Comparison of ENCODE assay signal across 20 mouse cellular contexts in the genomic region with DNA sequence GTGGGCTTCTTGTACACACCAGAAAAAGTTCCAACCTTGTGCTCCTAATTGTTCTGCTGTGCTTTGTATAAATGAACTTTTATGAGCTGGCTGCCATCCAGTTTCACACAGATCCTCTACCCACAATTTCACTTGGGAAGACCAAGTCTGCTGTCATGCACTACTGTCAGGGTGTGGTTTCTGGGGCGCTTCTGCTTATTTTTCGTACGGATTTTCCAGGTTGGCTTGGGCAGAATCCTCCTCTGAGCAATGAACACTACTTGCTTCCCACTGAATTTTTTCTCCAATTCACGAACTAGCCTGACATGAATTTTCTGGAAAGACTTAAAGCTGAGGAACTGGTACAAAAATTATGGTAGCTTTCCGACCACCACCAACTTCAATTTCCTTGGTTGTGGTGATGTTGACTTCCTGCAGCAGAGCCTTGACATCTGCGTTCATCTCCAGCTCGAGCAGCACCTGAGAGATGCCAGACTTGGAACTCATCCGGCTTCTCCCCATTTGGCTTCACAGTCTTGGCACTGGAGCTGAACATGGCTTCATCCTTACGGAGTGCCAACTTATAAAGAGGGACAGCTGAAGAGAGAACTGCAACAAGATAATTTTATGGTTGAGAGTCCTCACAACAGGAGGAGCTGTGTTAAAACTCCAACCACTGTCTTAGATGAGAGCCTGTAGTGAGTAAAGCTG. TPM values are rescaled to one million over a fixed set of nuclear protein-coding genes. Genes with fewer than 3 reads are reported as not detected.
DNase-seq lines count a peak whose midpoint lies in the region; ATAC-seq lines count a peak whose summit lies in the region.
"Not testable (repeated sequence)": the region's sequence is repeated elsewhere in the genome, so short reads cannot be mapped to it uniquely, and the experiment has no call there.
"Had no signal": no experiment of that assay in that cellular context is flagged by ENCODE, and none has a peak within 500 bp of the region (broad histone marks: within the 10 kb centered on the region; RNA-seq: fewer than 3 reads in every experiment).

No protein-coding gene starts in this region.

- not testable (repeated sequence) for H3K27me3 ChIP-seq in embryonic facial prominence, embryonic 14.5 days (replicated peaks; ENCODE audit: control insufficient read depth, insufficient read depth, low read length); forebrain, embryonic 13.5 days; heart, embryonic 15.5 days; neural tube, embryonic 11.5 days (ENCODE audit: control insufficient read depth, insufficient read depth, low read length)

- ATAC-seq in embryonic facial prominence, embryonic 14.5 days (ENCODE audit: low read depth), result 0 out of 2 replicates have a peak, but pooled peaks have one; percentile 76
- 0 out of 2 replicates have a peak, but pooled peaks have one; percentile 41 for ATAC-seq in forebrain, embryonic 13.5 days
- peak; percentile 75 for ATAC-seq in heart, embryonic 15.5 days (replicated peaks; ENCODE audit: insufficient number of reproducible peaks, insufficient read depth, low FRiP score, low read depth)
- ATAC-seq in neural tube, embryonic 11.5 days (ENCODE audit: insufficient read depth, low FRiP score, low TSS enrichment), result peak; percentile 58; the same call in 1 of the 2 replicates

- not testable (repeated sequence) for H3K4me2 ChIP-seq in embryonic facial prominence, embryonic 14.5 days (ENCODE audit: low read depth, low read length); forebrain, embryonic 13.5 days; heart, embryonic 15.5 days; neural tube, embryonic 11.5 days (ENCODE audit: low read depth)

- H3K4me3 ChIP-seq in embryonic facial prominence, embryonic 14.5 days (ENCODE audit: low read depth, low read length); forebrain, embryonic 13.5 days; heart, embryonic 15.5 days; neural tube, embryonic 11.5 days (ENCODE audit: low read depth, low read length): not testable (repeated sequence)

- not testable (repeated sequence) for H3K36me3 ChIP-seq in embryonic facial prominence, embryonic 14.5 days (ENCODE audit: control insufficient read depth, insufficient read depth, low read length); forebrain, embryonic 13.5 days (ENCODE audit: poor library complexity, severe bottlenecking); heart, embryonic 15.5 days; neural tube, embryonic 11.5 days (ENCODE audit: control insufficient read depth, insufficient read depth, low read length)

- H3K9ac ChIP-seq in embryonic facial prominence, embryonic 14.5 days (ENCODE audit: low read depth, low read length); forebrain, embryonic 13.5 days; heart, embryonic 15.5 days; neural tube, embryonic 11.5 days (ENCODE audit: low read length): not testable (repeated sequence)

- H3K9me3 ChIP-seq in embryonic facial prominence, embryonic 14.5 days (ENCODE audit: control insufficient read depth, low read length); heart, embryonic 15.5 days (replicated peaks); neural tube, embryonic 11.5 days (ENCODE audit: control insufficient read depth, low read length): not testable (repeated sequence)
- H3K9me3 ChIP-seq in forebrain, embryonic 13.5 days (replicated peaks), result peaks cover 21% of the 10 kb centered on the region

- H3K27ac ChIP-seq in embryonic facial prominence, embryonic 14.5 days (replicated peaks; ENCODE audit: low read depth, low read length); forebrain, embryonic 13.5 days; heart, embryonic 15.5 days; neural tube, embryonic 11.5 days (ENCODE audit: low read depth, low read length): not testable (repeated sequence)

- H3K4me1 ChIP-seq in embryonic facial prominence, embryonic 14.5 days (ENCODE audit: control insufficient read depth, insufficient read depth, low read length); forebrain, embryonic 13.5 days; heart, embryonic 15.5 days (replicated peaks); neural tube, embryonic 11.5 days (ENCODE audit: control insufficient read depth, insufficient read depth, low read length): not testable (repeated sequence)

- DNase-seq in 3134 (ENCODE audit: extremely low read depth, insufficient read length, low spot score), result peak; percentile 4
- DNase-seq in embryonic facial prominence, embryonic 14.5 days (ENCODE audit: low spot score); neural tube, embryonic 11.5 days (ENCODE audit: low spot score): not testable (repeated sequence)
- peak; percentile 3 for DNase-seq in gastrocnemius, postnatal 10 days
- peak; percentile 14 to 56 for DNase-seq in spleen, postnatal 4 days (ENCODE audit: low spot score in 2 of 2)

- 87% methylated on average over 5 of the region's 9 CpGs for WGBS in embryonic facial prominence, embryonic 14.5 days
- 90% methylated on average over 8 of the region's 9 CpGs for WGBS in forebrain, embryonic 13.5 days
- 78% methylated on average over 9 of the region's 9 CpGs for WGBS in heart, embryonic 15.5 days
- WGBS in neural tube, embryonic 11.5 days, result 91% methylated on average over 5 of the region's 9 CpGs

RNA-seq across cellular contexts. Expression of a gene that starts 18.1 kb away (rescaled TPM):
- not detected in 2 replicates for polyA plus RNA-seq in embryonic facial prominence, embryonic 14.5 days (2014; fragmentation: Nextera tagmentation; extraction: Ambion mirVana)
- not detected in 2 replicates for polyA plus RNA-seq in forebrain, embryonic 13.5 days (2015; fragmentation: Nextera tagmentation; extraction: Ambion mirVana)
- under 1 TPM; 0.12 to 0.65 TPM for total RNA-seq in gastrocnemius, postnatal 10 days (2021)
- polyA plus RNA-seq in heart, embryonic 15.5 days (2015; fragmentation: Nextera tagmentation; extraction: Ambion mirVana), result not detected in 2 replicates
- polyA plus RNA-seq in neural tube, embryonic 11.5 days (2014; fragmentation: Nextera tagmentation; extraction: Ambion mirVana), result not detected in 2 replicates
- total RNA-seq: CH12.LX; common myeloid progenitor, adult 5-6 weeks; gastrocnemius, postnatal 36 days; granulocyte monocyte progenitor cell, adult 5-6 weeks; hematopoietic stem cell, adult 5-6 weeks; MEL had no signal
- polyA plus RNA-seq: embryonic facial prominence, embryonic 13.5 days; forebrain, embryonic 10.5 days; heart, embryonic 12.5 days; heart, embryonic 16.5 days; hindbrain, embryonic 15.5 days; intestine, postnatal 0 days; kidney, adult 2 months had no signal
